Mouse (Mus musculus): Measurements from ENCODE around the gene Hmga2. TPM values are rescaled to one million over a fixed set of nuclear protein-coding genes. Genes with fewer than 3 reads are reported as not detected.

Hmga2 gene
- polyA plus RNA-seq, 2 experiments: 3.4 to 5.4 TPM

GRCm38 (mm10) chr10:120327946-120328345 is 148.3 kb downstream of the Hmga2 start:
- Histone ChIP-seq H3K36me3 (replicated peaks; ENCODE audit: control insufficient read depth, insufficient read depth, low read depth) (no peaks in the 10 kb centered on the region), H3K9ac (replicated peaks) (no peak overlapping the region), H3K4me1 (replicated peaks; ENCODE audit: control insufficient read depth in 2 of 2, insufficient read depth in 2 of 2, low read length in 1 of 2) (peaks cover 0 to 6% of the 10 kb centered on the region in 2 experiments; a peak in 2 of 4 replicates), H3K4me3 (ENCODE audit: insufficient read depth in 1 of 2, low read depth in 2 of 2, low read length in 2 of 2) (no peak overlapping the region), H3K27ac (no peak overlapping the region), H3K4me2 (ENCODE audit: low read depth) (no peak overlapping the region), H3K9me3 (ENCODE audit: control insufficient read depth, low read length) (no peaks in the 10 kb centered on the region), H3K27me3 (ENCODE audit: control insufficient read depth, insufficient read depth, low read length) (no peaks in the 10 kb centered on the region)
- 86% methylated on average over 14 of the region's 14 CpGs for WGBS (ENCODE audit: insufficient replicate concordance)
- TF ChIP-seq CTCF (IDR thresholded peaks at IDR 0.05; ENCODE audit: low read depth): no peak
- TF ChIP-seq EP300 (IDR thresholded peaks at IDR 0.05; ENCODE audit: low read depth): no peak
- DNase-seq (ENCODE audit: low read depth in 3 of 3, low spot score in 3 of 3) (no peak), ATAC-seq (ENCODE audit: insufficient read depth) (no peak)

- Histone ChIP-seq H3K4me2 (ENCODE audit: low read depth) (no peak overlapping the region), H3K36me3 (replicated peaks; ENCODE audit: control insufficient read depth, insufficient read depth, low read depth) (no peaks in the 10 kb centered on the region), H3K27me3 (ENCODE audit: control insufficient read depth, insufficient read depth, low read length) (no peaks in the 10 kb centered on the region), H3K4me1 (replicated peaks; ENCODE audit: control insufficient read depth in 2 of 2, insufficient read depth in 2 of 2, low read length in 1 of 2) (peaks cover 0 to 6% of the 10 kb centered on the region in 2 experiments; a peak in 2 of 4 replicates), H3K9ac (replicated peaks) (no peak overlapping the region), H3K27ac (no peak overlapping the region), H3K4me3 (ENCODE audit: insufficient read depth in 1 of 2, low read depth in 2 of 2, low read length in 2 of 2) (no peak overlapping the region), H3K9me3 (ENCODE audit: control insufficient read depth, low read length) (no peaks in the 10 kb centered on the region)
- WGBS (ENCODE audit: insufficient replicate concordance): 26% methylated on average over 11 of the region's 11 CpGs
- no peak for TF ChIP-seq EP300 (IDR thresholded peaks at IDR 0.05; ENCODE audit: low read depth)
- no peak for TF ChIP-seq CTCF (IDR thresholded peaks at IDR 0.05; ENCODE audit: low read depth)
- ATAC-seq (ENCODE audit: insufficient read depth) (no peak), DNase-seq (ENCODE audit: low read depth in 3 of 3, low spot score in 3 of 3) (no peak)
These were observed 152.6 kb downstream of the Hmga2 start for GRCm38 (mm10) chr10:120323584-120324203.

GRCm38 (mm10) chr10:120322815-120323214 is 153.5 kb downstream of the Hmga2 start:
- Histone ChIP-seq H3K27me3 (ENCODE audit: control insufficient read depth, insufficient read depth, low read length) (no peaks in the 10 kb centered on the region), H3K36me3 (replicated peaks; ENCODE audit: control insufficient read depth, insufficient read depth, low read depth) (no peaks in the 10 kb centered on the region), H3K9ac (replicated peaks) (no peak overlapping the region), H3K4me3 (ENCODE audit: insufficient read depth in 1 of 2, low read depth in 2 of 2, low read length in 2 of 2) (no peak overlapping the region), H3K4me2 (ENCODE audit: low read depth) (no peak overlapping the region), H3K9me3 (ENCODE audit: control insufficient read depth, low read length) (no peaks in the 10 kb centered on the region), H3K27ac (no peak overlapping the region), H3K4me1 (replicated peaks; ENCODE audit: control insufficient read depth in 2 of 2, insufficient read depth in 2 of 2, low read length in 1 of 2) (peaks cover 0 to 6% of the 10 kb centered on the region in 2 experiments; a peak in 2 of 4 replicates)
- 75% methylated on average over 8 of the region's 8 CpGs for WGBS (ENCODE audit: insufficient replicate concordance)
- ATAC-seq (ENCODE audit: insufficient read depth): no peak
- no peak for DNase-seq (ENCODE audit: low read depth in 3 of 3, low spot score in 3 of 3)
- TF ChIP-seq CTCF (IDR thresholded peaks at IDR 0.05; ENCODE audit: low read depth) (no peak), EP300 (IDR thresholded peaks at IDR 0.05; ENCODE audit: low read depth) (no peak)

GRCm38 (mm10) chr10:120319614-120320013 is 156.7 kb downstream of the Hmga2 start:
- Histone ChIP-seq H3K9me3 (ENCODE audit: control insufficient read depth, low read length) (no peaks in the 10 kb centered on the region), H3K27ac (no peak overlapping the region), H3K4me1 (replicated peaks; ENCODE audit: control insufficient read depth in 2 of 2, insufficient read depth in 2 of 2, low read length in 1 of 2) (peaks cover 0 to 6% of the 10 kb centered on the region in 2 experiments; a peak in 2 of 4 replicates), H3K4me3 (ENCODE audit: insufficient read depth in 1 of 2, low read depth in 2 of 2, low read length in 2 of 2) (no peak overlapping the region), H3K36me3 (replicated peaks; ENCODE audit: control insufficient read depth, insufficient read depth, low read depth) (no peaks in the 10 kb centered on the region), H3K4me2 (ENCODE audit: low read depth) (no peak overlapping the region), H3K27me3 (ENCODE audit: control insufficient read depth, insufficient read depth, low read length) (no peaks in the 10 kb centered on the region), H3K9ac (replicated peaks) (no peak overlapping the region)
- no peak for TF ChIP-seq EP300 (IDR thresholded peaks at IDR 0.05; ENCODE audit: low read depth)
- peak; percentile 54 for TF ChIP-seq CTCF (IDR thresholded peaks at IDR 0.05; ENCODE audit: low read depth)
- DNase-seq (ENCODE audit: low read depth in 3 of 3, low spot score in 3 of 3) (no peak), ATAC-seq (ENCODE audit: insufficient read depth) (no peak)
- 84% methylated on average over 12 of the region's 12 CpGs for WGBS (ENCODE audit: insufficient replicate concordance)

MicroRNAs encoded within 50 kb of the gene (microRNA counts, 519-probe panel; counts per million panel counts)
- 69.9 counts per million for microRNA mmu-miR-763

Small RNA genes lying within 50 kb of the gene (microRNA-seq; reads per million reads assigned to microRNA genes)
- not detected for gene Mir763

Other genes starting within 250 kb of the Hmga2 start
- gene Llph, start 249.4 kb downstream of the Hmga2 start, polyA plus RNA-seq (2012; rRNA removed): 11.6 and 33.6 TPM in 2 replicates
- 31.9 and 32.2 TPM in 2 replicates for gene Llph, start 249.4 kb downstream of the Hmga2 start, polyA plus RNA-seq (2014; fragmentation: Nextera tagmentation; extraction: Ambion mirVana)

Measured in liver, embryonic 14.5 days (tissue).